Mouse (Mus musculus): Measurements from ENCODE around the gene Hspb6.

DNA sequence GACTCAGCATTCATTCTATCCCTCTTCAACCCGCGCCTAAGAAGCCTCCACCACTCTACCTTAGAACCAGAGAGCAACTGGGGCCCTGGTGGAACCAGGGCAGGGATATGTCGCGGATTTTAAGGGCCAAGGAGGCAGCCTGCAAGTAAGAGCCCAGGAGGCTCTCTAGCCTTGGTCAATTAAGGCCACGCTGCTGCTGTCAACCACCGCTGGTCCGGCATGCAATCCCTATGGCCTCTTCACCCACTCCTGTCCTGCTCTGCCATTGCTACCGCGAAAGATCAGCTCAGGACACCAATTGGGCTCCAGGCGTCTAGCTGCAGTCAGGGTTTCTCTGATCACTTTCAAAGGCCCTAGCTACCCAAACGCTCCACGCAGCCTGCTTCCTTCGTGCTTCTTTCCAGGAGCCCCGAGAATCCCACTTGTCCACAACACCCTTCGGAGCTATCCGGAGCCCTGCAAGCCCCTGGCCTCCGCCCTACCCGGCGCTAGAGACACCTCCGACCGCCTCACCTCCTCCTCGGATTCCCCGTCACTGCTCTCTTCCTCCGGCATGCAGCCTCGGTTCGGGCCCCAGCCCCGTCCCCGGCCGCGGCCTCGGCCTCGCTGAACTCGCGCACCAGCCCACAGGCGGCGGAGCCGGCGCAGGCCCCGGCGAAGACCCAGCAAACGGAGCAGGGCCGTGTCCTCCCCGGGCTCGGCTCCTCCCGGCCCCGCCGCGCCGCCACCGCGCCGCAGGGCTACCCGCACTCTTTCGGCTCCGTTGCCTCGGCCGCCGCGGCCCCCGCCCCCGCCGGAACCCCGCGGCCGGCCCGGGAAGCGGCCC, 36.1 kb downstream of the Hspb6 start:
- TF ChIP-seq POLR2A (IDR thresholded peaks at IDR 0.05; ENCODE audit: low read depth, low read length) (no peak), CTCF (conservative IDR thresholded peaks at IDR 0.05; ENCODE audit: insufficient read depth, insufficient read length, low read depth, low read length) (no peak)
